ENCODE assay signal across 35 mouse cellular contexts in the genomic region with DNA sequence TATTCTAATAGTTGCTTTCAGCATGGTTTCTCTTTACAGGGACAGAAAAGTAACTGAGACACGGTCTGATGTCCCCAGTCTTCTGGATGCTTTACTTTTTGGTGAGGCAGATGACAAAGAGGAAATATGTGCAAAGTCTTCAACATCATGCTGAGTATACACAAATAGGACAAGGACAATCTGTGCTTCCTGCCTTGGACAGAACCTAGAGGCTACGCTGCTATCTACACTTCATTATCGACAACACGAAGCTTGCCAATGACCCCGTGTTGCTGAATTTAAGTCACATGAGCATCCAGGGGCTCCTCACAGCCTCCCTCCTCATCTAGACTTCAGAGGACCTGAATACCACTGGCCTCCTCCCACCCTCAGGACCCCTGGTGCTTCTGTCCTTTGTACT.
"Had no signal": no experiment of that assay in that cellular context is flagged by ENCODE, and none has a peak within 500 bp of the region (broad histone marks: within the 10 kb centered on the region; RNA-seq: fewer than 3 reads in every experiment).

No protein-coding gene starts in this region.

- H3K4me1 ChIP-seq: heart, embryonic 10.5 days; heart, embryonic 12.5 days; heart, embryonic 13.5 days; heart, embryonic 15.5 days; hindbrain, embryonic 15.5 days; intestine, embryonic 15.5 days; kidney, embryonic 15.5 days had no signal

- DNase-seq: heart, postnatal 10 days; heart, postnatal 14 days; heart, postnatal 36 days; heart, postnatal 4 days; kidney, adult 11 months; kidney, adult 18-20 months; kidney, adult 2 months; kidney, adult 8-10 months; kidney, adult 9 months; kidney, postnatal 10 days; kidney, postnatal 14 days; kidney, postnatal 25 days; kidney, postnatal 36 days; kidney, postnatal 4 days; layer of hippocampus, adult 9-11 months; layer of hippocampus, postnatal 36 days had no signal

- H3K9me3 ChIP-seq: heart, embryonic 10.5 days; heart, embryonic 12.5 days; heart, embryonic 13.5 days; heart, embryonic 15.5 days; hindbrain, embryonic 10.5 days; hindbrain, embryonic 12.5 days; hindbrain, embryonic 13.5 days; hindbrain, embryonic 15.5 days; intestine, embryonic 15.5 days; kidney, embryonic 15.5 days had no signal

- H3K4me2 ChIP-seq: heart, embryonic 11.5 days; heart, embryonic 12.5 days; heart, embryonic 13.5 days; heart, embryonic 15.5 days; hindbrain, embryonic 12.5 days; hindbrain, embryonic 13.5 days; hindbrain, embryonic 14.5 days; hindbrain, embryonic 15.5 days; intestine, embryonic 15.5 days; kidney, embryonic 15.5 days had no signal

- H3K27ac ChIP-seq: heart, embryonic 10.5 days; heart, embryonic 13.5 days; heart, embryonic 15.5 days; hindbrain, embryonic 10.5 days; hindbrain, embryonic 12.5 days; hindbrain, embryonic 13.5 days; hindbrain, embryonic 14.5 days; hindbrain, embryonic 15.5 days; hindbrain, postnatal 0 days; intestine, embryonic 15.5 days; kidney, embryonic 15.5 days; kidney, postnatal 0 days; layer of hippocampus, adult 2 months had no signal

- H3K4me3 ChIP-seq: heart, embryonic 10.5 days; heart, embryonic 12.5 days; heart, embryonic 13.5 days; heart, embryonic 15.5 days; hindbrain, embryonic 10.5 days; hindbrain, embryonic 12.5 days; hindbrain, embryonic 13.5 days; hindbrain, embryonic 15.5 days; intestine, embryonic 15.5 days; kidney, embryonic 15.5 days; layer of hippocampus, adult 2 months had no signal

- H3K9ac ChIP-seq: heart, embryonic 12.5 days; heart, embryonic 13.5 days; heart, embryonic 15.5 days; hindbrain, embryonic 12.5 days; hindbrain, embryonic 13.5 days; hindbrain, embryonic 14.5 days; hindbrain, embryonic 15.5 days; intestine, embryonic 15.5 days; kidney, embryonic 15.5 days had no signal

- H3K27me3 ChIP-seq: heart, embryonic 12.5 days; heart, embryonic 13.5 days; heart, embryonic 15.5 days; hindbrain, embryonic 12.5 days; hindbrain, embryonic 15.5 days; intestine, embryonic 15.5 days; kidney, embryonic 15.5 days had no signal

- ATAC-seq: hindbrain, embryonic 16.5 days; hindbrain, postnatal 0 days; inflammation-experienced regulatory T-cells, adult 6 months; intestine, embryonic 15.5 days; intestine, embryonic 16.5 days; intestine, postnatal 0 days had no signal
